Mouse (Mus musculus) induced T-regulatory cell, adult 2 months (primary cell): ENCODE measurements around the gene Hps3.
"Not testable (repeated sequence)": the region's sequence is repeated elsewhere in the genome, so short reads cannot be mapped to it uniquely, and the experiment has no call there.

Source experiments
- DNase-seq: peaks from one replicate; pipeline ENCODE4 v3.0.0-alpha.2; 2012; ENCODE audit warnings: low read depth

Hps3 gene

GRCm38 (mm10) chr3:20034719-20035404 lies at the start of gene Hps3:
Gene Hps3 (minus strand): TSS chr3:20035315.
- DNase-seq = peak; percentile 92

DNA sequence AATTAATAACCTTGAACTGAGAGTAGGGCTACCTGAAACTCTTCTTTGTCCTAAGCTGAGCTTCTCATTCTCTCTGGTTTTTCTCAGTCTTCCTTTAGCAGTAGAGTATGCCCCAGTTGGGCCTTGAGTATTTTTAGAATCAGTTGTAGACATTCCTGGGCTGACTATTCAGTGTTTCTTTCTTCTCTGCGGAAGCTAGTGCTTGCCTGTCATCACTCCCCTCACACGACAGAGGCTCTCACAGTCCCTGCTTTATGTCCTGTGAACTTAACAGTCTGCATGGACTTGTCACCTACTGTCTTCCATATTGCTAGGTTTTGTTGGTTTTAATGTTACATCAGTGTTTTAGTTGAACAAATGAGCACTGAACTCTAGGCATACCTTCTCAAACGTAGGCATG lies 47.0 kb upstream of the Hps3 start:
- DNase-seq = no peak

GRCm38 (mm10) chr3:20076145-20077053 lies 41.3 kb upstream of the Hps3 start:
- peak; percentile 31 for DNase-seq

- DNase-seq = no peak
Measured at GRCm38 (mm10) chr3:20058197-20058541, 23.1 kb upstream of the Hps3 start.

DNA sequence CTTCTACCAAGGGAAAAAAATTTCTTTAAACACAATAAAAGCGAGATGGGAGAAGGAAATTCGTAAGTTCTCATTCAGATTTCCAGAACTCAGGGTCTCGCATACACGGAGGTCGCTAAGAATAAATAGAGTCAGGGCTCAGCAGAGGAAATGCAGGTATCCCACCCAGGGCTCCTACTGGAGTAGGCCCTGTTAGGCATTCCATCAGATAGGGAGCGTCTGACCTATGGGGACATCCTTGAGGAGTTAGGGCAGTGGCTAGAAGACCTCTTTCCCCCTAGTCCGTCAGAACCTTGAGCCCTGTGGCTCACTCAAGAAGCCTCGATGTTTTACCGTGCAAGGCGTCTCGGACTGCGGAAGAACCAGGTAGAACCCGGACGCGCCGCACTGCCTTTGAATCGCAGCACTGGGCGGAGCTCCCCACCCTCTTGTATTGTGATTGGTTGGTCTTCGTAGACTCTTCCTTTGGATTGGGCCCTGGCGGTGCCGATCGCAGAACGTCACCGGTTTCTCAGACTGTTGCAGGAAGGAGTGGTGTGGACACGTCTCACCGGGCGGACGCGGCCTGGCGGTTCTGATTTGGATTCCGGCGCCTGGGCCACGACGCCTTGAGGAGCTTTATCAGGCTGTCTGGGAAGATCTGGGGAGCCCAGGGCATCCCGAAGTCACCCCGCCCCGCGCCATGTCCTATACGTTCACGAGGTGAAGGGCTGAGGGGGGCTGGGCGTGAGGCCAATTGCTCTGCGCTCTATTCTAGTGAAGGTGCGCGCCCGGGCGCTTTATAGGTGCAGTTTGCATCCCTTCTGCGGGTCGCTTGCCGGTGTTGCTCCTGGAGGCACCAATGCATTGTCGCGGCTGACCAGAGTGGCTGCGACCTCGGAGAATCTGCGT lies 22.4 kb upstream of the Hps3 start, which contains the start of gene Hltf:
TSS of gene Hltf (plus strand) at position 506 of the 891 bp plus-strand sequence.
- peak; percentile 98 for DNase-seq

DNA sequence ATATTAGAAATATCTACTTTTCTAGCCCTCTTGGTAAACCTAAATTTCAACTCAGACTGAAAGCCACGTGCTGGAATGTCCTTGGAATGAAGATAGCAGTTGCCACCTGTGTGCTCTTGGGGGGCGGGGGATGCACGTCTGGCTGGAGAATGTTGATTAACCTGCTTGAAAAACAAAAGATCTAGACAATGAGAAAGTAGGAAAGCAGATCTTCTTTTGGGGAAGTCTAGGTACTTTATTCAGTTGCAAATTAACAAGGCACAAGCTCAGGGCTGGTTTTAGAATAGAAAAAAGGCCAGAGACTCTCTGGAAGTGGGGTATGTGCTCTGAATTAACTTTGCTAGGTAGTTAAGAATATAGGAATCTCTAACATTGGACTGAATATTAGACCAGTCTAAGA lies 9.6 kb upstream of the Hps3 start:
- not testable (repeated sequence) for DNase-seq

GRCm38 (mm10) chr3:20041461-20041860 lies 6.3 kb upstream of the Hps3 start:
- not testable (repeated sequence) for DNase-seq

- DNase-seq = no peak
Measured at GRCm38 (mm10) chr3:20036069-20036468, 954 bp upstream of the Hps3 start.

DNA sequence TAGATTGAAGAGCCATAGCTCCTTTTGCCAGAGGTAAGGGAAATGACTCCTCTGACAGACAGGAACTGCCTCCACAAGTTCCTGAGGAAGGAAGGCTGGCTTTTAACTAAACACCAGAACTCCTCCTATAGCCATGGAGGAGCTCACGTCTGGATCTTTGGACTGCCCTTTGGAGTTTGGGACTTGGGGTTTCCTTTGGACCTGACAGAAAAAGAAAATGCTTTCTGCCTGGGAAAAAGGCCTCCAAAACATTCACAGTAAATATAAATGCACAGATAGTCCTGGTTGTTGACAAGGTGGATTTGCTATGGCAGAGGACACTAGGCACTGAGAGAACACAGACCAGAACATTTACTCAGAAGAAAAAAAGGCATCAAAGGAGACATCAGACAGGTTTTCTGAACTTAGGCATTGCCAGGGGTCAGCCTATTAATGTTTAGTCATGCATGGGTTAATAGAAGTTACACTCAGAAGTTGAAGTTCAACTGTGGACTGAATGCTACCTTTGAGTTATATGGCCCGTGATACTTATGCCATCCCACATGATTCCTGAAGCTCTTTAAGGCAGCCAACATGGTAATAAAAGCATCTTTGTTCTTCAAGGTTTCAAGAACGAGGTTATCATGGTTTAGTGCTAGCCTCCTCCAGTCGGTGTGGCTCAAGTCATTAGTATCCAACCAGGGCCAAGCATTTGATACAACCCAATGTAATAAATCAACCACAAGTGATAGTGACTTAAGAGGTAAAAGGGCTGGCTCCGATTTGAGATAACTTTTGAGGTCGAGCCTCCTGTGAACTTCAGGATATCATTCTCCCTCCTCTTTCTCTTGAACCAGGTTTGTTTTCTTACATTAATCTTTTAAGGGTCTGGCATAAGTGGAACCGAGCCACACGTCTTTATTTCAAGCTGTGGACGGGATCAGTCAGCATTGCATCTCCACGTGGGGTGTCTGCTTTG lies 1.1 kb downstream of the Hps3 start:
- DNase-seq = peak; percentile 12

- DNase-seq = no peak
Measured at GRCm38 (mm10) chr3:20030807-20031206, 4.3 kb downstream of the Hps3 start.

- no peak for DNase-seq
Measured at GRCm38 (mm10) chr3:20028640-20029039, 6.5 kb downstream of the Hps3 start.

DNA sequence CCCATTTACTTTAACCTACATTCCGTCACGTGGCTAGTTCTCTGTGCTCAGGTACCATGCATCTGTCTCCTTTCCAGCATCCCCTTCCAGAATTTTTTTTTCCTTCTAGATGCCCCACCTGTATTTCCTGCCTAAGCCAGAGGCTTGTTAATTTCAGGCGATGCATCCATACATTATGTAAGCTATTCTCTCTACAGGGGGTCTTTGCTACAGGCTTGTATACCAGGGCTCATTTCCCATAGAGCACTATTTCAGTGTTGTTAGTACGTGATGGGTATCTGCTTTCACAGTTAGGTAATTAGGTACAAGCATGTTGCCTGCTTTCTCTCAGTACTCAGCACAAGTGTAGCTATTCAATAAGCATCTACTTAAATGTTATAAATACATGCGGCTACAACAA lies 7.3 kb downstream of the Hps3 start:
- DNase-seq = no peak

DNA sequence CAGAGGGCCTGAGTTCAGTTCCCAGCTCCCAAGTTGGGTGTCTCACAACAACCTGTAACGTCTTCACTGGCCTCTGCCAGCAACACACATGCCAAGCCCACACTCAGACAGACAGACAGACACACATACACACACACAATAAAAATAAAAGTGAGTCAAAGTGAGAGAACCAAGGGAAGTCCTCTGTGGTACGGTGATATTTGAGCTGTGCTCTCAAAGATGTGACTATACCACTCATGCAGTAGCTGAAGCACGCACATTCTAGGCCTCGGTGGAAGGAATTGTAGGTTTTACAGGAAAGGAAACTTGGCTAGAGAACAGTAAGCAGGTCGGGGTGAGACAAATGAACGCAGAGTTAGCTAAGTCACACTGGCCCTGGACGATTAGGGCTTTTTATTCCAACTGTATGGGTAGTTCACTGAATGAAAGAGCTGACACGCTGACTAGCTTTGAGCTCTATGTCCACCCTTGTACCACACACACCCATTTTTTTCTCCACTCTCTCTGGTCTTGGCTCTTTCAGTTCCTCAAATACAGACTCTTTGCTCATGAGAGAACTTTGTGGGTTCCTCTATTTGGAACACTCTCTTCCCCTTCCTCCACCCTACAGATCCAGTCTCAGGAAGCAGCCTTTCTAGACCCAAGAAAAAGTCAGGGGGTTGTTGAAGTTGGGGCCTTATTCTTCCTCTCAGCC lies 8.0 kb downstream of the Hps3 start:
- no peak for DNase-seq

- no peak for DNase-seq
Measured at GRCm38 (mm10) chr3:20026481-20026880, 8.6 kb downstream of the Hps3 start.

DNA sequence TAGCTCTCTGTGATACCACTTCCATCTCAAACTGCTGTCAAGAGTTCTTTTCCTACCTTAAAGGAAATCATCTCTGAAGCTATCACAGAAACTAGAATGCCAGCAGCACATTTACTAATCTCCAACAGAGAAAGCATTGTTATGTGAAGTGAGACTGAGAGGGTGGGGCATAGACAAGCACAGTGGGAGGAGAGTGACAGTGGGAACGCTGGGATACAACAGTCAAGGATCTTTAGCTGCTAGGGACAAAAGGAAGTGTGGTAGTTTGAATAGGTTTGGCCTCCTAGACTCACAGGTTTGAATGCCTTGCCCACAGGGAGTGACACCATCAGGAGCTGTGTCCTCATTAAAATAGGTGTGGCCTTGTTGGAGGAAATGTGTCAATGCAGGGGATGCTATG lies 11.3 kb downstream of the Hps3 start:
- DNase-seq = no peak

DNA sequence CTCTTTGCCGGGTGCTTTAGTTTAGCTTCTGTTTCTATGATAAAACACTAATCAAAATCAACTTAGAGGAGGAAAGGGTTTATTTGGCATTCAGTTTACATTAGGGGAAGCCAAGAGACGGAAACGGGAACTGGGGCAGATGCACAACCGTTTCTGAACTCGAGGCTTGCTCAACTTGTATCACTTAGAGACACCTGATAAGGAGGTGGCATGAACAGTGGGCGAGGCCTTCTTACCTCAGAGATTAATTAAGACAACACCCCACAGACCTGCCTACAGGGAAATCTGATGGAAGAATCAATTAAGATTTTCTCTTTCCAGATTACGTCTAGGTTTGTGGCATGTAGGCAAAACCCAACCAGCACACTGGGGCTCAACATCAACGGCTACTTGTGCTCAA lies 17.0 kb downstream of the Hps3 start:
- DNase-seq = no peak

DNA sequence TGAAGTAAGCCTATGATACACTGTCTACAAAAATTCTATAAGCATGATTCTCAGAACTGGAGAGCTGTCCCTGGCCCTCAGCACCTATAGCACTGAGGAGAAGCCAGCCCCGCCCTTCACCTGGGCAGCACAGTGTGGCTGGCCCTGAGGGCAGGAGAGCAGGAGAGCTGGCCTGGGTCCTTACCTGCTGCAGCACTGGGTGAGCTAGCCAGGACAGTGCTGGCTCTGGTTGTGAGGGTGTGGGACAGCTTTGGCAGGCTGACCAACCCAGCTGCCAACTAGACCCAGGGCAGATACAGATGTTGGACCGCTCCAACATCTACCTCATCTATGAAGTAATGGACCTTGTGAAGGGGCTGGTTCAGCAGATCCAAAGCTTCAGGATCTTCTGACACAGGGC lies 20.7 kb downstream of the Hps3 start:
- no peak for DNase-seq

DNA sequence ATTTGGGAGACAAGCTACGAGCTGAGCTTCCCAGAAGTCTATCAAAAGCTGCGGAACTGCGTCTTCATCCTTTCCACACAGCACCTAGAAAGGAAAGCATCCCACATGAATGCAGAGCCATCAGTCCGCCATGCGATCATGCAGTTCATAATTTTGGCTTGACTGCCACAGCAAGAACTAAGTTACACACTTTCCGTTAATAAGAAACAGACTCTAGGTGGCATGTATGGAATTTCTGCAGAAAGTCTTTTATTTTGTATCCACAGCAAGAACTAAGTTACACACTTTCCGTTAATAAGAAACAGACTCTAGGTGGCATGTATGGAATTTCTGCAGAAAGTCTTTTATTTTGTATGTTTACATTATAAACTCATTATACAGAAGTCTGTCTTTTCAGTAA lies 24.2 kb downstream of the Hps3 start:
- not testable (repeated sequence) for DNase-seq

DNA sequence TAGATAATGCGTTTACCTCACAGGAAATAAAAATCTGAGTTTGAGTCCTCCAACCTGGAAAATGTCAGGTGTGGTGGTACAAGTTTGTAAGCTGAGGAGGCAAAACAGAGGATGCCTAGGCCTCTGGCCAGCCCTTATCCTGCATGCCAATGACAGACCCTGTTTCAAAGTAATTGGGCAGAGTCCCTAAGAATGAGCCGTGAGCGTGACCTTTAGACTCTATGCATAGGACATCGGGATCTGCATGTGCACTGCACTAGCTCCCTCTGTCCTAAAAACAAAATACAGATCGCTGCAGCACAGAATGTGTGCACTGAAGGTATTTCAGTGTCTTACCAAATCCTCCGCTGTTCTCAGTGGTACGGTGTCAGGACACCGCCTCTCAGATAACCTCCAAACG lies 24.7 kb downstream of the Hps3 start:
- no peak for DNase-seq

DNA sequence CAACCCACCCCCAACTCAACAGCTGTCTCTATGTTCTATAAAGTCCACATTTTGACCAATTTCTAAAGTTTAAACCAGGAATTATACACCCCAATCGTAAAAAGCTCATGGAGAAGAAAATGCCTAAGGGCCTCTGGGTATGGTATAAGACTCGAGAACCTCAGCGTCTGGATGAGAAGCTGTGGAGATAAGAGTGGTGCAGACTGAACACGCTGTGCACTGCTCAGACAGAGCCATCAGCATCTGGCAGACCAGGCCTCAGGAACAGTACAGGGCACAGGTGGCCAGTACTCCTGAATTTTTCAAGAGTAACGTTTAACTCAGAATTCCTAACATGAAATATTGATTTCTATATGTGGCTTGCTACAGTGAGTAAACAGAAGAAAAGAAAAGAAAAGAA lies 27.4 kb downstream of the Hps3 start:
- DNase-seq = no peak

- DNase-seq = no peak
Measured at GRCm38 (mm10) chr3:20007275-20007674, 27.8 kb downstream of the Hps3 start.
